Mouse (Mus musculus): ENCODE data around the gene Ptcra.
A peak's percentile ranks its signal among the peaks of the same experiment; 100 is the strongest.
"Not testable (repeated sequence)": the region's sequence is repeated elsewhere in the genome, so short reads cannot be mapped to it uniquely, and the experiment has no call there.

Gene Ptcra

GRCm38 (mm10) chr17:46763544-46763943 lies at the start of gene Ptcra:
Ptcra (minus strand) TSS chr17:46763712.
- DNase-seq: no peak

- DNase-seq: no peak
These were observed 48.9 kb upstream of the Ptcra start for GRCm38 (mm10) chr17:46812442-46812841.

GRCm38 (mm10) chr17:46810672-46811071 lies 47.2 kb upstream of the Ptcra start:
- DNase-seq: no peak

- DNase-seq: no peak
These were observed 45.8 kb upstream of the Ptcra start for GRCm38 (mm10) chr17:46809131-46809830.

- DNase-seq: no peak
These were observed 44.9 kb upstream of the Ptcra start for GRCm38 (mm10) chr17:46808376-46808775.

- no peak for DNase-seq
These were observed 38.2 kb upstream of the Ptcra start for GRCm38 (mm10) chr17:46801761-46802160.

GRCm38 (mm10) chr17:46799680-46800079 lies 36.2 kb upstream of the Ptcra start:
- no peak for DNase-seq

GRCm38 (mm10) chr17:46797386-46797785 lies 33.9 kb upstream of the Ptcra start:
- no peak for DNase-seq

GRCm38 (mm10) chr17:46796743-46797142 lies 33.2 kb upstream of the Ptcra start:
- no peak for DNase-seq

- no peak for DNase-seq
These were observed 29.5 kb upstream of the Ptcra start for GRCm38 (mm10) chr17:46792963-46793362.

- DNase-seq: not testable (repeated sequence)
These were observed 24.5 kb upstream of the Ptcra start for GRCm38 (mm10) chr17:46787974-46788373.

GRCm38 (mm10) chr17:46786952-46787351 lies 23.4 kb upstream of the Ptcra start:
- no peak for DNase-seq

- DNase-seq: no peak
These were observed 19.7 kb upstream of the Ptcra start for GRCm38 (mm10) chr17:46783222-46783565.

- DNase-seq: peak; percentile 91
These were observed 19.1 kb upstream of the Ptcra start, which contains the start of gene Rpl7l1 for GRCm38 (mm10) chr17:46782341-46783221. Rpl7l1 (minus strand) TSS chr17:46782672.

GRCm38 (mm10) chr17:46781876-46782275 lies 18.4 kb upstream of the Ptcra start:
- DNase-seq: no peak

- no peak for DNase-seq
These were observed 12.6 kb upstream of the Ptcra start for GRCm38 (mm10) chr17:46776087-46776486.

- no peak for DNase-seq
These were observed 11.6 kb upstream of the Ptcra start for GRCm38 (mm10) chr17:46775070-46775469.

GRCm38 (mm10) chr17:46774131-46774472 lies 10.6 kb upstream of the Ptcra start:
- DNase-seq: no peak

GRCm38 (mm10) chr17:46773278-46774130 lies 10.0 kb upstream of the Ptcra start:
- DNase-seq: no peak

GRCm38 (mm10) chr17:46772404-46773277 lies 9.1 kb upstream of the Ptcra start, which contains the start of gene 2310039H08Rik:
2310039H08Rik (plus strand) TSS chr17:46772635.
- DNase-seq: peak; percentile 76

GRCm38 (mm10) chr17:46772038-46772403 lies 8.5 kb upstream of the Ptcra start:
- DNase-seq: no peak

- no peak for DNase-seq
These were observed 8.1 kb upstream of the Ptcra start for GRCm38 (mm10) chr17:46771616-46772015.
